Mouse (Mus musculus) small intestine, adult 2 months (tissue): ENCODE measurements around the gene Pkhd1.

Source experiments
- CTCF ChIP-seq: fragments of 200-500 bp; IDR thresholded peaks from 2 replicates; pipeline ENCODE4 v1.5.1; 2012; ENCODE audit warnings: low read depth, mild to moderate bottlenecking, control low read depth, inconsistent platforms, low read length, moderate library complexity, mixed read lengths; ENCODE audit not compliant: insufficient replicate concordance, insufficient read length; ENCODE audit errors: extremely low read depth
- POLR2A ChIP-seq: fragments of 200-500 bp; IDR thresholded peaks from 2 replicates; pipeline ENCODE4 v1.6.1; 2012; ENCODE audit warnings: low read depth, mild to moderate bottlenecking, control low read depth, inconsistent platforms, low read length, moderate library complexity

DNA sequence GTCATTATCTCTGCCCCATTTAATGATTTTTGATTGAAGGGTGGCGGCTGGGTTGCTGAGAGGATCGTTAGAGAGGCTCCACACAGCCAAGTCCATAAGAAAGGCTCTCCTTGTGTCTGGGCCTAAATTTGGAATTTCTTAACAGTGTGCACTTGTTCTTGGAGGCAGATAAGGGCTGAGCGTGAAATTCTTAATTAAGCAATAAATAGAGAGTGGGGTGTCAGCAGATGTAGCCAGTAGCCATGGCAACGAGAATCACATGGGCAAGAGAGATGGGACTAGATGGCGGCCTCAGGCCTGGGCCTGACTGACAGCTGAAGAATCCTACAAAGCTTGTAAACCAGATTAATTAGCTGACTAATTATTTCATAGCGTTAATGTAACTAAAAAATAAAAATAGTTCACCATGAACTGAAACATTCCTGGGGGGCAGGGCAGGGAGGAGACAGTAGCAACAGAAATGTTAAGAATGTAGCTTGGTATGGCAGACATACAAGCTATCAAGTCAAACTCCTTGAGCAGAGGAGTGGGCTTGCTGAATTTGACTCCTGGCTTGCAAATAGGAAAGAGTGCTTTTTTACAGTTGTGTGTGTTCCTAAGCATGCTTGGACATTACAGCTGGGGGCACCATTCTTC lies 314.8 kb downstream of the Pkhd1 start:
- TF ChIP-seq CTCF (no peak), POLR2A (no peak)
